Mouse (Mus musculus): ENCODE measurements around the gene Tfb1m. TPM values are rescaled to one million over a fixed set of nuclear protein-coding genes. Genes with fewer than 3 reads are reported as not detected.

Gene Tfb1m
- polyA plus RNA-seq, 1 experiment from 2014 or later = 9.6 TPM

DNA sequence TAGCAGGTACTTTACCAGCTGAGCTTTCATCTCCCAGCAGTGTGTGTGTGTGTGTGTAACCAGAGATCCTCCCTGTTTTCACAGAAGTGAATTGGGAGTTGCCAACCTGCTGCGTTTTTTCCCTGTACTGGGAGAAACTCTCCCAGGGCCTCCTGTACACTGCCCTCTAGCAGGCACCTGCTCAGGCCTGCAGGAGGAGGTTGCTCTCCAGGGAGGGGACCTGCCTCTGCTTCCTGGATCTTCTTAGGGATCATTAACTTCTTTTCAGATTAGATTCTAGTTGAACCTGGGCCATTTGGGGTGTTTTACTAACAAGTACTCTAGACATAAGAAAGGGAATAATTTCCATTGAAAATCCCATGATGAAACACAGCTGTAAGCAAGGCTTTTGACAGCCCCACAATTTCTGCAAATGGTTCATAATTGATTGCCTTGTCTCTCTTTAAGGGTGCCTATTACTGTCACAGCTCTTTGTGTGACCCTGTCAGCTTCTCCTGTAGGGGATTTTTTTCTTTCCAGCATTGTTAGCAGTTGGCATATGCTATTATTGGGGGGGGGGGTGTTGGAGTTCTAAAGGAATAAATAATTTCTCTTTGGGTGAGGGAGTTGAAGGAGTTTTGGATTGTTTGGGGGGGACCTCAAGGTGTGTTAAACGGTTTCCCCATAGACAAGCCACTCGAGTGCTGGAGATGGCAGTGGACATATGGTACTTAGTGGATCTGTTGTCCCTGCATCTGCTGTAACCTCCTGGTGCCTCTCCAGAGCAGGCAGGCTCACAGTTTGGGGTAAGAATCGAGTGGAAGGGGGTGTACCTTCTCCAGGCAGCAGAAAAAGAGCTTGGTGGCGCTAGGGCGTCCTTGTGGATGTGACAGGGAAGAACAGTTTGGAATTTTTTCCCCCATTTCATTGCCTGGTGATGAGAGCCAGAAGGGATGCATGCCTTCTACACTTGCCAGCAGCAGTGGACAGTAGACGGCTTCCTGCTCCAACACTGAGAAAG is 75.7 kb downstream of the Tfb1m start:
- DNase-seq (ENCODE audit: low spot score) (no peak), ATAC-seq (ENCODE audit: low FRiP score, low TSS enrichment) (no peak)
- Histone ChIP-seq H3K9me3 (ENCODE audit: control insufficient read depth, low read length) (no peaks in the 10 kb centered on the region), H3K4me3 (ENCODE audit: low read depth, low read length) (no peak overlapping the region), H3K27ac (replicated peaks) (no peak overlapping the region), H3K4me1 (replicated peaks; ENCODE audit: control insufficient read depth, insufficient read depth) (no peaks in the 10 kb centered on the region), H3K9ac (ENCODE audit: low read length) (no peak overlapping the region), H3K27me3 (ENCODE audit: control insufficient read depth, insufficient read depth, low read length) (no peaks in the 10 kb centered on the region), H3K4me2 (replicated peaks; ENCODE audit: low read depth) (no peak overlapping the region), H3K36me3 (ENCODE audit: control insufficient read depth, insufficient read depth, low read length) (no peaks in the 10 kb centered on the region)
- WGBS = 58% methylated on average over 7 of the region's 7 CpGs
- no peak for TF ChIP-seq EP300 (optimal IDR thresholded peaks at IDR 0.05)
- TF ChIP-seq CTCF (IDR thresholded peaks at IDR 0.05; ENCODE audit: low read depth) = peak; percentile 46

DNA sequence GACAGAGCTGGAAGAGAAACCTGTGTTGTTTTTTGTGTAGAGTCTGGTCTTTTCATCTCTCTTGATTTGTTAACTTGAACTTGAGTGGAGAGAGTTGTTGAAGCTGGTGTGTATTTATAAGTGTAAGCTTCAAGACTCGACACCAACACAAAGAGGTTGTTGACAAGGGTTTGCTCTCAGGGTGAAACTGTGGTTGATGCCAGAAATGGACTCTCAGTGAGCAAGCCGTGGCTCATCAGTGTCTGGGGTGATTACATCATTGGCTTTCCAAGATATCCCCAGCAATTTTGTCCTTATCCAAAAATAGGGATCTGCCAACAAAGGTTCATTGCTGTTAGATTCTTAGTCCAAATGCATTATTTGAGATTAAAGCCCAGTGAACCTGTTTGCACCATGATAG is 81.0 kb downstream of the Tfb1m start:
- no peak for TF ChIP-seq EP300 (optimal IDR thresholded peaks at IDR 0.05)
- no peak for TF ChIP-seq CTCF (IDR thresholded peaks at IDR 0.05; ENCODE audit: low read depth)
- no peaks in the 10 kb centered on the region for H3K4me1 ChIP-seq (replicated peaks; ENCODE audit: control insufficient read depth, insufficient read depth)
- H3K27ac ChIP-seq (replicated peaks) = no peak overlapping the region
- DNase-seq (ENCODE audit: low spot score) = no peak
- no peak overlapping the region for H3K4me2 ChIP-seq (replicated peaks; ENCODE audit: low read depth)
- no peaks in the 10 kb centered on the region for H3K27me3 ChIP-seq (ENCODE audit: control insufficient read depth, insufficient read depth, low read length)
- ATAC-seq (ENCODE audit: low FRiP score, low TSS enrichment) = no peak
- 65% methylated on average over 2 of the region's 2 CpGs for WGBS
- no peak overlapping the region for H3K4me3 ChIP-seq (ENCODE audit: low read depth, low read length)
- no peaks in the 10 kb centered on the region for H3K9me3 ChIP-seq (ENCODE audit: control insufficient read depth, low read length)
- H3K9ac ChIP-seq (ENCODE audit: low read length) = no peak overlapping the region
- no peaks in the 10 kb centered on the region for H3K36me3 ChIP-seq (ENCODE audit: control insufficient read depth, insufficient read depth, low read length)

DNA sequence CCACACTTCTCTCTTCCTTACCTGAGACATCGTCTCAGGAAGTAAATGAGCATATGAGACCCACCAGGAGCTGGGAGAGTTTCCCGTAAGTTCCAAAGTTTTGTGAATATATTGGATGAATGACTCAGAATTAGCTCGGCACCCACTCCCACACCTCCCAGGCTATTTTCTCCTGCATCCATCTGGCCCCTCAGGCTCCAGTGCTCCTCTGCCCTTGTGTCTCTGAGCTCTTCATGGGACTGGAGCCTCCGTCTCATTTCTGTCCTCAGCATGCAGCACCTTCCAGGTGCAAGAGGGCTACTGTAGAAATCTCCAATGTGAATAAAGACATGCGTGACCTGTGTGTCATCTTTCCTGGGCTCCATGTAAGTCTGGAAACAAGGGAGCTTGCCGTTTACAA is 85.6 kb downstream of the Tfb1m start:
- Histone ChIP-seq H3K9me3 (ENCODE audit: control insufficient read depth, low read length) (no peaks in the 10 kb centered on the region), H3K9ac (ENCODE audit: low read length) (no peak overlapping the region), H3K36me3 (ENCODE audit: control insufficient read depth, insufficient read depth, low read length) (no peaks in the 10 kb centered on the region), H3K4me3 (ENCODE audit: low read depth, low read length) (no peak overlapping the region), H3K4me2 (replicated peaks; ENCODE audit: low read depth) (no peak overlapping the region), H3K27ac (replicated peaks) (no peak overlapping the region), H3K27me3 (ENCODE audit: control insufficient read depth, insufficient read depth, low read length) (no peaks in the 10 kb centered on the region), H3K4me1 (replicated peaks; ENCODE audit: control insufficient read depth, insufficient read depth) (no peaks in the 10 kb centered on the region)
- TF ChIP-seq CTCF (IDR thresholded peaks at IDR 0.05; ENCODE audit: low read depth) (no peak), EP300 (optimal IDR thresholded peaks at IDR 0.05) (no peak)
- no peak for DNase-seq (ENCODE audit: low spot score)
- no peak for ATAC-seq (ENCODE audit: low FRiP score, low TSS enrichment)
- 86% methylated on average over 6 of the region's 6 CpGs for WGBS

Other genes starting within 250 kb of the Tfb1m start
- 1.2 and 1.6 TPM in 2 replicates for gene Tiam2, start 231.2 kb downstream of the Tfb1m start, polyA plus RNA-seq (2015; fragmentation: Nextera tagmentation; extraction: Ambion mirVana)
- gene Cldn20, start 25.2 kb downstream of the Tfb1m start, polyA plus RNA-seq (2015; fragmentation: Nextera tagmentation; extraction: Ambion mirVana) = not detected in 2 replicates
- gene Nox3, start 138.5 kb upstream of the Tfb1m start, polyA plus RNA-seq (2015; fragmentation: Nextera tagmentation; extraction: Ambion mirVana) = not detected in 2 replicates